Mouse (Mus musculus) thymus, postnatal 4 days (tissue): ENCODE measurements around the gene Hspd1.
"Not testable (repeated sequence)": the region's sequence is repeated elsewhere in the genome, so short reads cannot be mapped to it uniquely, and the experiment has no call there.

ENCODE experiments used
- DNase-seq: peaks from one replicate; pipeline ENCODE4 v3.0.0; 2021

The Hspd1 gene

DNA sequence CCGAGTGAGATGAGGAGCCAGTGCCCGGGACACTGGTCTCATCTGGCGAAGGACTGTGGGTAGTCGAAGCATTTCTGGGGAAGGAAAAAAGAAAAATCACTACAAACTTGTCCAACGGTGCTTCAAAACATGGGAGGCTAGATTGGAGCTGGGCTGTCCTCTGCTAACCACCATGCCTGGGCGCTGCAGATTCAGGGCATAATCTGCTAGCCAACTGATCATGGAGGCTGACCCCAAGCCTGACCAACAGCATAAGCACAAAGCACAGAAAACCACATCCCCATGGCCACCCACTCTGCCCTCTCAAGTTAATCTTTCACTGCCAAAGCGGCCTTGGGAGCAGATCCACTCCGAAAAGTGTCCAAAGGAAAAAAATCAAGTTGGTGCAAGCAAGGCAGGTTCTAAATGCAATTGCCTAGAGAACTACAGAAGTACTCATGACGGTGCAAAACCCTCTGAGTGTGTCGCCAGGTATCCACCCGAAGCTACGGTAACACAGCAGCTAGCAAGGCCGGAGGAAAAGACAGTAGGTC is 1.1 kb downstream of the Hspd1 start:
- DNase-seq, result no peak

DNA sequence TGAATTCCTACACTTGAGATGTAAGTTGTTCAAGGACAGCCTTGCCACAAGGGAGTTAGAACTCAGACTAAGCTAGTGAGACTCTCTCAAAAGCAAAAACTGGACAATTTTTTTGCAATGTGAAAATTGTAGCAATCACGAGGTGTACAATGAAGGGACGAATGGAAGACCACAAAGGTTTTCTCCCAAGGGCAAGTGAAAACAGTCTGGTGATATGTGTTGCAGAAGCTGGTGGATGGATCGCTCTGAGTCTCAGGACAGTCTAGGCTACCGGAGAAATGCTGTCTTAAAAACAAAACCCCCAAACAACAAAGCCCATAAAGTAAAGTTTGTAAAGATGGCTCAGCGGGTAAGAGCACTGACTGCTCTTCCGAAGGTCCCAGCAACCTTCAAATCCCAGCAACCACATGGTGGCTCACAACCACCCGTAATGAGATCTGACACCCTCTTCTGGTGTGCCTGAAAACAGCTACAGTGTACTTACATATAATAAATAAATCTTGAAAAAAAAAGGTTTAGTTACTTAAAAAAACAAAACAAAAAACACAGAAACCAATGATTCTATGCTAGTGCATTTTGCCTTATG is 2.2 kb downstream of the Hspd1 start:
- DNase-seq, result no peak

DNA sequence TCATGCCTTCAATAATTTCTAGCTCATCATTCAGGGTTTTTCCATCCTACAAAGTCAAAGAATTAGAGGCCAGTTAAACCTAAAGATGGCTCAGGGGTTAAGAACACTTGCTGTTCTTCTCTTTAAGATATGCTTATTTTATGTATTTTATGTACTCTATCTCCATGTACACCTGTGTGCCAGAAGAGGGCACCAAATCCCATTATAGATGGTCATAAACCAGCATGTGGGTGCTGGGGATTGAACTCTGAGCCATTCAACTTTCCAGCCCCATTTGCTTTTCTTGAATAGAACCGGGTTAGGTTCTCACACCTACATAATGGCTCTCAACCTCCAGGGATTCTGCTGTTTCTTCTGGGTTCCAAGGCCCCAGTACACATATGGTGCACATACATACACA is 5.9 kb downstream of the Hspd1 start:
- DNase-seq, result no peak

DNA sequence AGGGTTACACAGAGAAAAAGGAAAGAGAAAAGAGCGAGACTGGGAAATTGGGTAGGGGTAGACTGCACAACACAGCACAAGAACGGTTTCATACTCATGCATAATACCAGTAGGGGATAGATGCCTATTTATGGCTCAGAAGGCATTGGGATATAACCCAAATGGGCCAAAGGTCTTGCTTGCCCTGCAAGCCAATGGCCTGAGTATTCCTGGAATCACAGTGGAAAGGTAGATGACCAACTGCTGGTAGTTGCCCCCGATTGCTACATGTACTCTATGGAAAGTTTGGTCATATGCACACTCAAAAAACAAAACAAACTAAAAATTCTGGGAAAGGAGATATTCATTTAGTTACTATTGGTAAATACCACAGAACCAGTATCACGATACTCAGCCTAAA is 8.4 kb downstream of the Hspd1 start:
- no peak for DNase-seq

DNA sequence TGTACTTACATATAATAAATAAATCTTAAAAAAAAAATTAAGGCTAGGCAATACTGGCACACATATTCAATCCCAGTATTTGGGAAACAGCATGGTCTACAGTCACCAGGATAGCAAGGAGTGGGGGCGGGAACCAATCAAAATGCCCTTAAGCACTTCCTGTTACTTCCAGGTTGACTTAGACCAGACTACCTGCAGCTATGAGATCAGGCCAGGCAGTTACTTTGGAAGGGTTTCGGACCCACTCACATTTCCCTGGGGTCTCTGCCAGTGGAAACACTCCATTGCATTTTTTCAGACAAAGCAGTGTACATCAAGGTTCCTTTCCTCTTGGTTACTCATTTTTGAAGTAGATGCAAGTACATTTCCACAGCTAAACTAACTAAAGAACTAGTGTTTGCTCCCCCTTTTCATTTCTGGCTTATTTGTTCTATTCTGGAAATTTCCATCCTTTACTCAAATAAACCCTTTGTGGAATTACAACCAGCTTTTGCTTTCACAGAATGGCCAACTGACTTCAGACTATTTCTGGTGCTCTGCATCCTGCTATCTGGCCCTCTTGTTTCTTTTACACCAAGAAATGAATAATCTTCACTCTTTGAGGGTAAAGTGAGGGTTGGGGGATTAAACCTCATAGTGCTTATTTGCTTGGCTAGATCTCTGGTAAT is 11.1 kb downstream of the Hspd1 start:
- DNase-seq, result no peak

DNA sequence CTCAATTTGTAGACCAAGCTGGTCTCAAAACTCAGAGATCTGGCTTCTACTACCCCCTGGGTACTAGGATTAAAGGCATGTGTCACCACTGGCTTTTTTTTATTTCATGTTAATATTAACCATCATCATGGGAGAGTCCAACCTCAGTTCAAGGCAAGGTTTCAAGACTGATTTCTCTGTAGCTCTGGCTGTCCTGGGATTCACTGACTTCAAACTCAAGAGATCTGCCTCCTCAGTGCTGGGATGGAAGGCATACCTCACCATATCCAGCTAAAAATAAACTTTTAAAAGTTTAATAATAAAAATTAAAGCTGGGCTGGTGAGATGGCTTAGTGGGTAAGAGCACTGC is 11.7 kb downstream of the Hspd1 start:
- no peak for DNase-seq

DNA sequence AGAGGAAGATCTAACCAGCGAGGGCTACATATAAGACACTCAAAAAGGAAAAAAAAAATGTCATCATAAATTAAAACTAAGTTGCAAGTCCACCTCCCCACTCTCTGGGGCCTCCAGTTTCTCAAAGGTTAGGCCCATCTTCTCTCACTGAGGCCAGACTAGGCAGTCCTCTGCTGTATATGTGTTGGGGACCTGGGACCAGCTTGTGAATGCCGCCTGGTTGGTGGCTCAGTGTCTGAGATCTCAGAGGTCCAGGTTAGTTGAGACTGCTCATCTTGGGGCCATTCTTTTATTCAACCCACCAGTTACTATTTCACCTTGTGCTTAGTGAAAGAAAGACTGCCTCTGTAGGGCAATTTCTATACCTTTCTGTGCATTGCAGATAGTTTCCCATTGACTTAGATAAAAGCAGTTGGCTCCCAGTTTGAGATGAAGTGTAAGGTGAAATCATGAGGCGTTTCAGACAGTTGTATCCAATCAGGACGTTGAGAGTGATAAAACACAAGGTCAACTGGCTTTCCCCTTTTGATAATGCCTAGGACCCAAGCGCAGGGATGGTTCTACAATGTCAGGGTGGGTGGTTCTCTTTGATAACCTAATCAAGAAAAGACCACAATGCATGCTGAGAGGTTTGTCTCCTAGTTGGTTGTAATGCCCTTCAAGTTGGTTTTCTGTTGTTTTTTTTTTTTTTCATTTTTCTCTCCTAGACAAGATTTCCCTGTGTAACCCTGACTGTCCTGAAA is 12.2 kb downstream of the Hspd1 start:
- DNase-seq, result no peak

DNA sequence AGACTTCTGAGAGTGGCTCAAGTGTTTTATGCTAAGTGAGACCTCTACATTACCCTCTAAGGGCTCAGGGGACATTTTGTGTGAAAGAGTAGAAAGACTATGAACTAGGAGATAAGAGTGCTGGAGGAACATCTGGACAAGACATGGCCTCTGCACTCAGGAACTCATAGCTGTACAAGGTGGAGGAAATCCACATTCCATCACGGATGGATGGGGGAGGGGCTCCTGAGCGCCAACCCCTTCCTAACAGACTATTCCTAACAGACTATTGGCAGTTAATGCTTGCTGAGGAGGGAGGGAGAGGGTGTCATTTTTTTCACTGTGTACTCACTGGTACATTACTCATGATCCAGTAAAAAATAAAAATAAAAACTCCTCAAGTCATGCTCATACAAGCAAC is 13.3 kb downstream of the Hspd1 start:
- DNase-seq, result no peak

DNA sequence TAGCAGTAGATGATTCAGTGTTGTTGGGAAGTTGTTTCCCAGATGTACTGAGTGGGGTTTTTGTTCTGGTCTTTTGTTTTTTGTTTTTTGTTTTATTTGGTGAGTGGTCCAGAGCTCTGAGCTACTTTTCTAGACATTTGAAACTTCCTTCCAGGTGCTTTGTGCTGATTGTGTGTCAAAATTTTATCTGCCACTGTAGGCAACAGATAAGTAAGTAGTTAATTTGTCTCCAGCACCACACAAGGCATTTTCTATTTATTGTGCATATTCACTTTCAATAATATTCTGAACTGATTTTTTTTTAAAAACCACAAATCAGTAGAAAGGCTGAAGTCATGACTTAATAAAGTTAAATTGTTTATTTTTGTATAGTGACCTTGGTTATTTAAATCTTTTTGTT is 15.7 kb downstream of the Hspd1 start:
- DNase-seq, result not testable (repeated sequence)

DNA sequence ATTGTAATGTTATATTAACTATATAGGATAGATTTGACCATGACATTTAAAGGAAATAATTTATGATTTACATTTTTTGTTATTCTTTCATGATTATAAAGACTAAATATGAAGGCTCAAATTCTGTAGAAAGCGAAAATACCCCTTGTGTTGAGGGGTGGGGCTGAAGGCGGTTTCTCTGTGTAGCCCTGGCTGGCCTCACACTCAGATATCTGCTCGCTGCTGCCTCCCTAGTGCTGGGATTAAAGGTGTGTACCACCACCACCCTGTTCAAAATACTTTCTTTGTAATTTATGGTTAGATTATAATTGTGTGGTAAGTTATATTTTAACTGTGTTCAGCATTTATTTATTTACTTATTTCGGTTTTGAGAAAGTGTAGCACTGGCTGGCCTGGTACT is 26.3 kb downstream of the Hspd1 start:
- DNase-seq, result no peak

DNA sequence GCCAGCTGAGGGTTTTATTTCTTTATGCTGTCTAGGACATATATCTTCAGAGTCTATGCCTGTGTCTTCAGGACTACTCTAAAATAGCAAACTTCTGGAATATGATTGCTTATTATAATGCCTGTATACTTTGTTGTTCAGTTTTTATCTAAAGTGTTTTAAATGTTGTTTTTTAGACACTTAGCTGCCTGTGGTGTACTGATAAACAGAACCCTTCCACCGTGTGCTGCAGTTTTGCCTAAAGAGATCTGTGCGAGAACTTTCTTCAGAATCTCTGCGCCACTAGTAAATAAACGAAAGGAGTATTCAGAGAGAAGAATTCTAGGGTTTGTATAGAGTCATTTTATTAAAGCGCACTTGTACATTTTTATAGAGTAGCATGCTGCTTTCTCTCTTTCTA is 26.9 kb downstream of the Hspd1 start:
- no peak for DNase-seq

DNA sequence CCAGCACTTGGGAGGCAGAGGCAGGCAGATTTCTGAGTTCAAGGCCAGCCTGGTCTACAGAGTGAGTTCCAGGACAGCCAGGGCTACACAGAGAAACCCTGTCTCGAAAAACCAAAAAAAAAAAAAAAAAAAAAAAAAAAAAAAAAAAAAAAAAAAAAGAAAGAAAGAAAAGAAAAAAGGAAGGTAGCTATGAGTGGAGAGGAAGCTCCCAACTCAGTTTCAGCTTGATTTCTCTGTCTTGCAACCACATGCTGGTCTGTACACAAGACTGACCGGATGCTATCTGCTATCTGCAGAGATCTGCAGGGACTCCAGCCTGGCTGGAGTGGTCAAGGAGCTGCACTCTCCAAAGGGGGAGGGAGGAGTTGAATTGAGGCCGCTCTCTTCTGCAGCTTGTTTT is 29.7 kb downstream of the Hspd1 start:
- DNase-seq, result not testable (repeated sequence)

DNA sequence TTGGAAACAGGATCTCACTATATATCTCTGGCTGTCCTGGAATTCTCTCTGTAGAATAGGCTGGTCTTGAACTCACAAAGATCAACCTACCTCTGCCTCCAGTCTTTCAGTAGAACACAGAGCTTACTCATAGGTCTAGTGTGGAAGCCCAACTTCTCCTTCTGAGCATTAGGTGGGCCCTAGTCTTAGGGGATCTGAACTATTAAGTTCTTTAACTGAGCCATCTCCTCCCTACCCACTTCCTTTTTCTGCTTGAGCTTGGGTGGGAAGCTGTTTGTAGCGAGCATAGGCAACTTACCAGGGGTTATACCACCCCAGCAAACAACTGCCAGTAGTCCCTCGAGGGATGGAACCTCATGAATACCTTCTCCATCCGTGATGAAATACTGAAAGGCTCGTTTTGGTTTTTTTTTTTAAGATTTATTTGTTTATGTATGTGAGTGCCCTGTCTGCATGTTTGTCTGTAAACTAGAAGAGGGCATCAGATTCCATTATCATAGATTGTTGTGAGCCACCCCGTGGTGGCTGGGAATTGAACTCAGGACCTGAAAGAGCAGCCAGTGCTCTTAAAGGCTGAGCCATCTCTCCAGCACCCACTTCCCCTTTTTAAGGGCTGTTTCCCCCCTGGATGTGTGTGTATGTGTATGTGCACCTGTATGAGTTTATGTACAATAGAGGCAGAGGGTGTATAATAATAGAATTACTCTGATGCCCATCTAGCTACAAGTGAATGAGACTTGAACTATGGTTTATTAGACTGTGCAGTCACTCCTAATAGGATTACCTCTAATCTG is 32.5 kb downstream of the Hspd1 start:
- no peak for DNase-seq

DNA sequence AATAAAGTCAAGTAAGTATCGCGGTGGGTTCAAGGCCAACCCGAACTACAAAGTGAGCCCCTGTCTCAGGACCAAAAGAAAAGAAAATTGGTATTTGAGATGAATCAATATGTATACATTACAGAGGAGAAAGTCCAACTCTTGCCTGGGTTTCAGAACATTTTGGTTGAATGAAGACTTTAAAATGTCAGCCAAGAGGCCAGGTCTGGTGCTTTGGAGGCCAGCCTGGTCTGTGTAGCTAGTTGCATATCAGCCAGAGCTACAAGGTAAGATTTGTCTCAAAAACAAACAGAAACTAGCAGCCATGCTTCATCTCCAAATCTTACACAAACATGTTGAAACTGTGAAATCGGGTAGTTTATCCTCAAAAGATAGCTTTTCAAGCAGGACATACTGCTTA is 34.4 kb downstream of the Hspd1 start:
- DNase-seq, result no peak

DNA sequence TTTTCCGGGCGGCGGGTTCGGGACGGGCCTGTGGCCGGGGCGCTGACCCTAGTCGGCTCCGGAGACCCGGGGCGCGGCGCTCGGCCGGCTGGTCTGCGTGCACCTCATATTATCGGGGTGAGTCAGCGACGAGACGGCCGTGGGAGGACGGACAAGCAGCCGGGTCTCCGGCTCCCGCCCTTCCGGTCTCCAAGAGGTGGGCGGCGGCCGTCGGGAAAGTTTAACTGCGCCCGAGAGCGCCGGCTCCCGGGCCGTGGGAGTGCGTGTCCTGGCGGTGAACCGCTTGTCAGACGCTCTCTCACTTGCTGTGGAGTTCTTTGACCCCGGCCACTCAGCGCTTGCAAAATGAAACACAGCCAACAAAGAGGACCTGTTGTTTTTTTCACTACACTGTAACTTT is 35.0 kb downstream of the Hspd1 start:
- peak; percentile 65 for DNase-seq

DNA sequence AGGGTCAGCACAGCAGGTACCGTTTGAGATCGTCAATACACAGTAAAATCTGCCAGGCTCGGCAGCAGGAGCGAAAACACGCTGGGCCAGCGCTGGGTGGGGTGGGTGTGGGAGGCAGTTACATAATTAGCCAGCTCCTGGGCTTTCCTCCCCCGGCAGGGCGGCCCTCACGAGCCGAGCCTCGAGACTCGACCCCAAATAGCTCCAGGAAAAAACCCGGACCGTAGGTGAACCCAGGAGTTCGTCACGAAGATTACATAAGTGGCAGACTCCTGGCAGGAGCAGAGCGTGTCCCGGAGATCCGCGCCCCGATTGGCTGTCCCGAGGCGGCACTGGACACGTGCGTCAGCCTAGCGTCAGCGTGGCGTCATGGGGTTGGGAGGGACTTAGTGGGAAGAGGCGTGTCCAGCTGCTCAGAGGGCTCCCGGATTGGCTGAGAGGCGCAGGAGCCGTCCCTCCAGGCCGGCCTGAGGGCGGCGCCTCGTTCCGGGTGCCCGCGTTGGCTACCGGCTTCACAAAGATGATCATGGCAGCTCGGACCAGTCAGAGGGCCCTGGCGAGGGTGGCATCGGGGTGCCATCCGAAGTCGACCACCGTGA is 35.6 kb downstream of the Hspd1 start, which contains the start of gene Coq10b:
Gene Coq10b, plus strand, starts transcription at position 416 of the 599 bp plus-strand sequence.
- DNase-seq, result peak; percentile 97

DNA sequence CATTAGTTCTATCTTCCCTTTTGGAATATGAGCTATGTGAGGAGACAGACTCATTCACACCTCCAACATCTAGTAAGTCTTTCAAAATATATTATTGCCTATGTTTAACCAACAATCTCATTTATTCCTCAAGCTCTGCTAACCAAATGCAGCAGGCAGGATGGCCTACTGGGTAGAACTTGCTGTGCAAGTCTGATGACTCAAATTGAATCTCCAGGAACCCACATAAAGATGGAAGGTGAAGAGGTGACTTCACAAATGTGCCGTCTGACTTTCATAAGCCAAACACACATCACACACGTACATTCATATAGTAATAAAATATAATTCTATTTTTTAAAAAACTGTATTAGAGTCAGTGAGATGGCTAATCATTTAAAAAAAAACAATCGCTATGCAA is 36.4 kb downstream of the Hspd1 start:
- DNase-seq, result no peak

DNA sequence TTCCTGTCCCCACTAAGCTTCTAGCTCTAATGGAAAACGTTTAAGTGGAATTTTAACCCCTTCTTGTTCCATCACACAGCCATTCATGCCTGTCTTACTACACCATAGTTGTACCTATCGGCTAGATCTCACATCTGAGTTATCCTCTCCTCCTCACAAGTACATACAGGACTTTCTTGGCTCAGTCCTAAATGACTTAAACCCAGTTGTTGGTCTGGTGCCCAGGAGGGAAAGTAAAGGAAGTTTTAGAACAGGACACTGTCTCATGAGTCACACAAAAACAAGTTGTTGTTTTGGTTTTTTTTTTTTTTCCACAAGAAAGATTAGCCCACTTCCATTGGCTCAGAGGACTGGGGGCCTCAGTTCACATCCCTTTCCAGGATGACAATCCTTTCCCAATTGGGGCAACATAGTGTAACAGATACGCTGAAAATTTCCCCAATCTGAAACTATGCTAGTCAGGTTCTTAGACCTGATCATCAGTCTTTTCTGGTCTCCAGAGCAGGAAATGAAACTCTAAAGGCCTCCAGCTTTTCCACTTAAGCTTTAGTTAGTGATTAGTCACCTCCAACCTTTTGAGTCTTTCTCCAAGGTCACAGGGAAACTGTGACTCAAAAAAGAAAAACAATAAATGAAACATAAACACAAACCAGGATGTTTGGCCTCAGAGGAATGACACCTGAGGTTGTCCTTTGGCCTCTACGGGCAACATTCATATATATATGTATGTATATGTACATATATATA is 39.0 kb downstream of the Hspd1 start:
- no peak for DNase-seq

DNA sequence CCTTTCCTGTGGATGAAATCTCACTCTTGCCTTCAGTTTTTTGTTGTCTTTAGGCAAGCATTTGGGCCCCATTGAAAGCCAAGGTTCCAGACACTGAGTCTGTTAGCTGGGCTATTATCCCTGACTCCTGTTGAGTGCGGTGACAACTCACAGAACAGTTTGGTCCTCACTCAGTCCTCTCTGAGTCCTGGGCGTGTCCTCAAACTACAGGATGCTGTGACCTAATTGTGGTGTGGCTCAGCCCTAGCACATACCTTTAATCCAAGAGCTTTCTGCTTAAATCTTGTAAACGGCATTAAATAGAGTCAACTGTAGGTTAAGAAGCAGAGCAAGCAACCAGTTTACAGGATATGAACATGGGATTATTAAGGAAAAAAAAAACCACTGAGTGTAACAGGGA is 44.9 kb downstream of the Hspd1 start:
- no peak for DNase-seq

DNA sequence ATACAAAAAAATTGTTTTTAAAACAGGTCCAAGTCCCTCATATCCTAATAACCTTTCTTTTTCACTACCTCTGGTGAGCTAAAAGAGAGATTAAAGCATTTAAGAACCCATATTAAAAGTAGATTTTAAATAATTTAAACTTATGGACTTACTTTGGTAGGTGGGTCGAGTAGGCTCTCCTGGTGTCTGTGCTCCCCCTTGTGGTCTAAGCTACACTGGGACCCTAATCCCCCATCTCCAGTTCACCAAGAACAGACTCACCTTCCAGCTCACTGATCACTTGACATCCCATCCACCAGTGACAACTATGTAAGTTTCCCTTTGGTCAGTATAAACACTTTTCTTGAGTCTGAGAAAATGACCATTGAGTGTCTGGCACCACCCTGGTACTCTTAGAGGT is 45.8 kb downstream of the Hspd1 start:
- DNase-seq, result peak; percentile 50

DNA sequence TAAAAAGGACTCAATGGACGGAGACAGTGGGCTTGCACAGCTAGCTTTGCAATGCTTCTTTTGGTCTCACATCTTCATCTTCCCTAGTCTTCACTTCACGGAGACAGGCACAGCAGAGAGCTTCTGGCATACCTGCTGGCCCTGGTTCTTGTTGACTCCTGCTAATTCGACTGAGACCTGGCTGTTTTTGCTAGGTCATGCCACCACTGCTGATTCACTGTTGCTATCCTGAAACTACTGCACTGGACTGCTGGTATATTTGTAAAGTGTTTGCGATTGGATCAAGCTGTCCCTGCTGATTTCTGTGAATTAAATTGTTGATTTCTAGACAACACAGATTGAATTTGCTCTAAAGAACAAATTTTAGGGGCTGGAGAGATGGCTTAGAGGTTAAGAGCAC is 46.4 kb downstream of the Hspd1 start:
- DNase-seq, result no peak

DNA sequence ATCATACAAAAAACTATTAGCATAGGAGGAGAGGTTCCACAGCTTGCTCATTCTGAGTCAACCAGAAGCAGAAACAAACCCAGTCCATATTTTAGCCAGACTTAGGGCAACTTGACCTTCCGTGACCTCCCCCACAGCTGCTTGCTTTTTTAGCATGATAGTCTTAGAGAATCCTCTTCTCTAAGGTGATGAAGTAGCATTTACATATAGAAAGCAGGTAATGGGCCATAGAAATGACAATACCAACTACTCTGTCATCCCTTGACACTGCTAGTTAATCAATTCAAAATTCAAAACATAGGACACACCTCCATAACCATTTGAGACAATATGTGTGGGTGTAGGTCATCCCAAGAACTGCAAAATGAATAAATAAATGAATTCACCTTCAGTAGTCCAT is 48.1 kb downstream of the Hspd1 start:
- no peak for DNase-seq
